Mouse (Mus musculus) kidney, adult 2 months (tissue): ENCODE results near the gene Oprm1.

Experiments used
- CTCF ChIP-seq: fragments of 200-500 bp; conservative IDR thresholded peaks from 2 replicates; pipeline ENCODE4 v1.5.1; 2011; ENCODE audit warnings: low read depth, mild to moderate bottlenecking, control low read depth, low read length, moderate library complexity, mixed read lengths; ENCODE audit not compliant: insufficient read depth, insufficient read length
- POLR2A ChIP-seq: fragments of 200-500 bp; IDR thresholded peaks from one replicate; pipeline ENCODE4 v1.6.1; 2011; ENCODE audit warnings: low read depth, low read length, control low read depth

- no peak for TF ChIP-seq CTCF
- TF ChIP-seq POLR2A = no peak
These were observed 196.2 kb downstream of the Oprm1 start for GRCm38 (mm10) chr10:6954533-6954932.
